In the genomic region with DNA sequence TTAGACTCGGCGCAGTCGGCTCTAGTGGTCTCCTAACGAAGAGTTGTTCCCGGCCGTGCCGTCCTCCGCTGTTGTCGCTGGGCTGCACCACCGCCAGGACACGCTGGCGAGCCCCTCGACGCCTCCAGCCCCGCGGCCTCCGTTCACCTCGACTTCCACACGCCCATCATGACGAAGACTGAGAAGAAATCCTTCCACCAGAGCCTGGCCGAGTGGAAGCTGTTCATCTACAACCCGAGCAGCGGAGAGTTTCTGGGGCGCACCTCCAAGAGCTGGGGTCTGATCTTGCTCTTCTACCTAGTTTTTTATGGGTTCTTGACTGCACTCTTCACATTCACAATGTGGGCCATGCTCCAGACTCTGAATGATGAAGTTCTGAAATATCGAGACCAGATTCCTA, we compare ENCODE assay signal across 11 mouse cellular contexts. TPM values are rescaled to one million over a fixed set of nuclear protein-coding genes. Genes with fewer than 3 reads are reported as not detected.
ATAC-seq lines count a peak whose summit lies in the region.
"Had no signal": no experiment of that assay in that cellular context is flagged by ENCODE, and none has a peak within 500 bp of the region (broad histone marks: within the 10 kb centered on the region; RNA-seq: fewer than 3 reads in every experiment).

No protein-coding gene starts in this region.

- peak; percentile 71; the same call in 1 of the 2 replicates for ATAC-seq in common myeloid progenitor, adult 5-6 weeks (replicated peaks; ENCODE audit: low read depth, poor library complexity, severe bottlenecking)
- ATAC-seq in erythroid progenitor cell, adult 5-6 weeks (replicated peaks; ENCODE audit: low FRiP score, poor library complexity, severe bottlenecking) = peak; percentile 42; the same call in 1 of the 2 replicates
- peak; percentile 79 for ATAC-seq in granulocyte monocyte progenitor cell, adult 5-6 weeks (replicated peaks; ENCODE audit: poor library complexity, severe bottlenecking)
- ATAC-seq in megakaryocyte progenitor cell, adult 5-6 weeks (replicated peaks; ENCODE audit: poor library complexity) = peak; percentile 52; the same call in 1 of the 2 replicates
- ATAC-seq in neutrophil, adult 5-6 weeks (ENCODE audit: extremely low read depth, insufficient number of reproducible peaks, low FRiP score, poor library complexity, severe bottlenecking) = peak; percentile 67; the same call in 1 of the 2 replicates

RNA-seq across cellular contexts. Expression of gene Gm21876, which starts 28.8 kb away (rescaled TPM):
- total RNA-seq in common myeloid progenitor, adult 5-6 weeks (2017) = not detected in 2 replicates
- not detected in 2 replicates for total RNA-seq in erythroid progenitor cell, adult 5-6 weeks (2015; ENCODE audit: low replicate concordance)
- not detected in 2 replicates for total RNA-seq in erythroid progenitor cell, adult 5-6 weeks (2017; ENCODE audit: low replicate concordance)
- total RNA-seq in granulocyte monocyte progenitor cell, adult 5-6 weeks (2014; fragmentation: Nextera tagmentation) = not detected in 2 replicates
- total RNA-seq in granulocyte monocyte progenitor cell, adult 5-6 weeks (2017) = not detected in 2 replicates
- total RNA-seq in megakaryocyte progenitor cell, adult 5-6 weeks (2015) = not detected in 2 replicates
- total RNA-seq in megakaryocyte progenitor cell, adult 5-6 weeks (2017) = not detected in 2 replicates
- total RNA-seq in neutrophil, adult 5-6 weeks (2017) = not detected in 2 replicates
- total RNA-seq: adrenal gland, adult 18-20 months; adrenal gland, adult 8-10 months; adrenal gland, postnatal 14 days; adrenal gland, postnatal 36 days; CH12.LX; G1E had no signal

RNA-seq across cellular contexts. Expression of gene Ssxa1, which starts 31.1 kb away (rescaled TPM):
- total RNA-seq in common myeloid progenitor, adult 5-6 weeks (2017) = not detected in 2 replicates
- not detected in 2 replicates for total RNA-seq in erythroid progenitor cell, adult 5-6 weeks (2015; ENCODE audit: low replicate concordance)
- total RNA-seq in erythroid progenitor cell, adult 5-6 weeks (2017; ENCODE audit: low replicate concordance) = not detected in 2 replicates
- not detected in 2 replicates for total RNA-seq in granulocyte monocyte progenitor cell, adult 5-6 weeks (2014; fragmentation: Nextera tagmentation)
- total RNA-seq in granulocyte monocyte progenitor cell, adult 5-6 weeks (2017) = not detected in 2 replicates
- total RNA-seq in megakaryocyte progenitor cell, adult 5-6 weeks (2015) = not detected in 2 replicates
- total RNA-seq in megakaryocyte progenitor cell, adult 5-6 weeks (2017) = not detected in 2 replicates
- total RNA-seq in neutrophil, adult 5-6 weeks (2017) = not detected in 2 replicates
- total RNA-seq: adrenal gland, adult 18-20 months; adrenal gland, adult 8-10 months; adrenal gland, postnatal 14 days; adrenal gland, postnatal 36 days; CH12.LX; G1E had no signal

RNA-seq across cellular contexts. Expression of gene Zfp300, which starts 57.3 kb away (rescaled TPM):
- total RNA-seq in common myeloid progenitor, adult 5-6 weeks (2017) = 0.19 and 3.1 TPM in 2 replicates
- total RNA-seq in erythroid progenitor cell, adult 5-6 weeks (2015; ENCODE audit: low replicate concordance) = not detected in 2 replicates
- not detected in 2 replicates for total RNA-seq in erythroid progenitor cell, adult 5-6 weeks (2017; ENCODE audit: low replicate concordance)
- not detected in 2 replicates for total RNA-seq in granulocyte monocyte progenitor cell, adult 5-6 weeks (2014; fragmentation: Nextera tagmentation)
- 0.73 and 1.3 TPM in 2 replicates for total RNA-seq in granulocyte monocyte progenitor cell, adult 5-6 weeks (2017)
- total RNA-seq in megakaryocyte progenitor cell, adult 5-6 weeks (2015) = 1.3 and 1.6 TPM in 2 replicates
- 0.27 and 0.75 TPM in 2 replicates for total RNA-seq in megakaryocyte progenitor cell, adult 5-6 weeks (2017)
- total RNA-seq in neutrophil, adult 5-6 weeks (2017) = 1.1 and 2.0 TPM in 2 replicates
- total RNA-seq: G1E had no signal

Comparison
In these comparisons a context has a peak if more than half of its experiments do, and no peak if none do; other contexts are left out.
1. Peak in every context shown above with its lines: ATAC-seq.